Mouse (Mus musculus) intestine, embryonic 15.5 days (tissue): ENCODE results near the gene Txnrd1. TPM values are rescaled to one million over a fixed set of nuclear protein-coding genes. Genes with fewer than 3 reads are reported as not detected.
A peak's percentile ranks its signal among the peaks of the same experiment; 100 is the strongest.

Source experiments
- ATAC-seq: fragments of 200-750 bp; cut with Nextera tagmentation; 2 replicates; pipeline ENCODE4 v1.8.0; 2017; ENCODE audit warnings: moderate TSS enrichment, moderate library complexity
- H3K27ac ChIP-seq: fragments of 300-500 bp; sonication (generic); 2 replicates; pipeline ENCODE4 v1.5.1; 2015; ENCODE audit warnings: mild to moderate bottlenecking, inconsistent platforms
- H3K27me3 ChIP-seq: fragments of 300-500 bp; sonication (generic); replicated peaks from 2 replicates; pipeline ENCODE4 v1.6.1; 2015; ENCODE audit warnings: inconsistent platforms
- H3K36me3 ChIP-seq: fragments of 300-500 bp; sonication (generic); 2 replicates; pipeline ENCODE4 v1.6.1; 2015; ENCODE audit warnings: inconsistent platforms
- H3K4me1 ChIP-seq: fragments of 300-500 bp; sonication (generic); replicated peaks from 2 replicates; pipeline ENCODE4 v1.6.1; 2015; ENCODE audit warnings: inconsistent platforms
- H3K4me2 ChIP-seq: fragments of 300-500 bp; sonication (generic); replicated peaks from 2 replicates; pipeline ENCODE4 v1.6.1; 2015; ENCODE audit warnings: mild to moderate bottlenecking, inconsistent platforms
- H3K4me3 ChIP-seq: fragments of 300-500 bp; sonication (generic); replicated peaks from 2 replicates; pipeline ENCODE4 v1.5.1; 2015; ENCODE audit warnings: inconsistent platforms
- H3K9ac ChIP-seq: fragments of 300-500 bp; sonication (generic); 2 replicates; pipeline ENCODE4 v1.6.1; 2015; ENCODE audit warnings: inconsistent platforms
- H3K9me3 ChIP-seq: fragments of 300-500 bp; sonication (generic); 2 replicates; pipeline ENCODE4 v1.6.1; 2016; ENCODE audit warnings: inconsistent platforms
- WGBS: fragments of 180-500 bp; shearing (Covaris S2); methylation state at CpG from one replicate; pipeline ENCODE4 v1.1.7; 2015; 5-methylcytosine and 5-hydroxymethylcytosine counted together
- polyA plus RNA-seq: library from polyadenylated mRNA; unstranded; fragments of >200 nt; fragmentation: Nextera tagmentation; extraction: Ambion mirVana; gene quantifications from 2 replicates; pipeline ENCODE4 v1.2.1, GENCODE M21; 2015

The Txnrd1 gene
- polyA plus RNA-seq, result 106 and 115 TPM in 2 replicates

GRCm38 (mm10) chr10:82833926-82834325 is at the start of gene Txnrd1:
Gene Txnrd1, plus strand, starts transcription at chr10:82833951.
- no peak for ATAC-seq
- WGBS, result 43% methylated on average over 9 of the region's 9 CpGs
- H3K9me3 ChIP-seq, result no peaks in the 10 kb centered on the region
- H3K4me1 ChIP-seq, result no peaks in the 10 kb centered on the region
- H3K4me2 ChIP-seq, result no peak within 1 kb of the TSS
- no peaks in the 10 kb centered on the region for H3K27me3 ChIP-seq
- no peaks in the 10 kb centered on the region for H3K36me3 ChIP-seq
- H3K4me3 ChIP-seq, result no peak within 1 kb of the TSS
- no peak within 1 kb of the TSS for H3K27ac ChIP-seq
- no peak within 1 kb of the TSS for H3K9ac ChIP-seq

GRCm38 (mm10) chr10:82789181-82789580 is 44.6 kb upstream of the Txnrd1 start:
- H3K9me3 ChIP-seq, result no peaks in the 10 kb centered on the region
- no peak overlapping the region for H3K9ac ChIP-seq
- ATAC-seq, result no peak
- no peak overlapping the region for H3K27ac ChIP-seq
- H3K27me3 ChIP-seq, result no peaks in the 10 kb centered on the region
- no peak overlapping the region for H3K4me3 ChIP-seq
- H3K4me1 ChIP-seq, result no peaks in the 10 kb centered on the region
- no peaks in the 10 kb centered on the region for H3K36me3 ChIP-seq
- H3K4me2 ChIP-seq, result no peak overlapping the region

GRCm38 (mm10) chr10:82790504-82790903 is 43.2 kb upstream of the Txnrd1 start:
- no peak for ATAC-seq
- WGBS, result 93% methylated on average over 5 of the region's 5 CpGs

GRCm38 (mm10) chr10:82791713-82792112 is 42.0 kb upstream of the Txnrd1 start:
- no peak overlapping the region for H3K4me2 ChIP-seq
- H3K9ac ChIP-seq, result no peak overlapping the region
- H3K27me3 ChIP-seq, result no peaks in the 10 kb centered on the region
- ATAC-seq, result no peak
- no peak overlapping the region for H3K27ac ChIP-seq
- no peaks in the 10 kb centered on the region for H3K36me3 ChIP-seq
- peaks cover 12% of the 10 kb centered on the region for H3K4me1 ChIP-seq
- 96% methylated on average over 3 of the region's 3 CpGs for WGBS
- H3K4me3 ChIP-seq, result no peak overlapping the region
- no peaks in the 10 kb centered on the region for H3K9me3 ChIP-seq

More at GRCm38 (mm10) chr10:82790504-82790903, 43.2 kb upstream of the Txnrd1 start:
- Histone ChIP-seq H3K9ac (no peak overlapping the region), H3K4me2 (no peak overlapping the region), H3K36me3 (no peaks in the 10 kb centered on the region), H3K27me3 (no peaks in the 10 kb centered on the region), H3K27ac (no peak overlapping the region), H3K9me3 (no peaks in the 10 kb centered on the region), H3K4me1 (peaks cover 8% of the 10 kb centered on the region; the same call in 1 of the 2 replicates), H3K4me3 (no peak overlapping the region)

- Histone ChIP-seq H3K4me2 (no peak overlapping the region), H3K27ac (no peak overlapping the region), H3K36me3 (no peaks in the 10 kb centered on the region), H3K4me1 (peaks cover 15% of the 10 kb centered on the region), H3K4me3 (no peak overlapping the region), H3K9ac (no peak overlapping the region), H3K9me3 (no peaks in the 10 kb centered on the region), H3K27me3 (no peaks in the 10 kb centered on the region)
- ATAC-seq, result no peak
- WGBS, result 35% methylated on average over 2 of the region's 2 CpGs
These were observed 41.4 kb upstream of the Txnrd1 start for GRCm38 (mm10) chr10:82792311-82792710.

GRCm38 (mm10) chr10:82795071-82795731 is 38.5 kb upstream of the Txnrd1 start:
- Histone ChIP-seq H3K27me3 (no peaks in the 10 kb centered on the region), H3K4me3 (peak overlapping the region; percentile 9; the same call in 1 of the 2 replicates), H3K4me2 (peak overlapping the region; percentile 53), H3K4me1 (peaks cover 15% of the 10 kb centered on the region), H3K36me3 (no peaks in the 10 kb centered on the region), H3K9me3 (no peaks in the 10 kb centered on the region), H3K27ac (peak overlapping the region; percentile 13; the same call in 1 of the 2 replicates), H3K9ac (peak overlapping the region; percentile 17; the same call in 1 of the 2 replicates)
- peak; percentile 72 for ATAC-seq
- WGBS, result 20% methylated on average over 15 of the region's 15 CpGs

GRCm38 (mm10) chr10:82795767-82796166 is 38.0 kb upstream of the Txnrd1 start:
- H3K27me3 ChIP-seq, result no peaks in the 10 kb centered on the region
- ATAC-seq, result no peak
- no peak overlapping the region for H3K27ac ChIP-seq
- H3K9me3 ChIP-seq, result no peaks in the 10 kb centered on the region
- WGBS, result 40% methylated on average over 8 of the region's 8 CpGs
- H3K9ac ChIP-seq, result no peak overlapping the region
- no peaks in the 10 kb centered on the region for H3K36me3 ChIP-seq
- H3K4me3 ChIP-seq, result peak overlapping the region; percentile 9; the same call in 1 of the 2 replicates
- H3K4me2 ChIP-seq, result peak overlapping the region; percentile 53
- peaks cover 15% of the 10 kb centered on the region for H3K4me1 ChIP-seq

GRCm38 (mm10) chr10:82796471-82797118 is 37.2 kb upstream of the Txnrd1 start:
- Histone ChIP-seq H3K9ac (no peak overlapping the region), H3K36me3 (no peaks in the 10 kb centered on the region), H3K27ac (no peak overlapping the region), H3K9me3 (no peaks in the 10 kb centered on the region), H3K4me3 (no peak overlapping the region), H3K4me1 (peaks cover 15% of the 10 kb centered on the region), H3K27me3 (no peaks in the 10 kb centered on the region), H3K4me2 (no peak overlapping the region)
- ATAC-seq, result no peak
- WGBS, result 42% methylated on average over 12 of the region's 12 CpGs

GRCm38 (mm10) chr10:82797119-82797491 is 36.6 kb upstream of the Txnrd1 start:
- Histone ChIP-seq H3K27me3 (no peaks in the 10 kb centered on the region), H3K9me3 (no peaks in the 10 kb centered on the region), H3K4me1 (peaks cover 15% of the 10 kb centered on the region), H3K9ac (no peak overlapping the region), H3K27ac (no peak overlapping the region), H3K36me3 (no peaks in the 10 kb centered on the region), H3K4me3 (no peak overlapping the region), H3K4me2 (no peak overlapping the region)
- 79% methylated on average over 4 of the region's 4 CpGs for WGBS
- no peak for ATAC-seq

- H3K27me3 ChIP-seq, result no peaks in the 10 kb centered on the region
- H3K36me3 ChIP-seq, result no peaks in the 10 kb centered on the region
- H3K4me2 ChIP-seq, result no peak overlapping the region
- H3K9me3 ChIP-seq, result no peaks in the 10 kb centered on the region
- H3K9ac ChIP-seq, result no peak overlapping the region
- no peak overlapping the region for H3K4me3 ChIP-seq
- H3K4me1 ChIP-seq, result peaks cover 15% of the 10 kb centered on the region
- ATAC-seq, result peak; percentile 59
- WGBS, result 45% methylated on average over 11 of the region's 11 CpGs
- H3K27ac ChIP-seq, result no peak overlapping the region
These were observed 35.3 kb upstream of the Txnrd1 start for GRCm38 (mm10) chr10:82798312-82798933.

GRCm38 (mm10) chr10:82800094-82800493 is 33.7 kb upstream of the Txnrd1 start:
- no peaks in the 10 kb centered on the region for H3K9me3 ChIP-seq
- no peak overlapping the region for H3K27ac ChIP-seq
- H3K27me3 ChIP-seq, result no peaks in the 10 kb centered on the region
- no peak for ATAC-seq
- peaks cover 11% of the 10 kb centered on the region for H3K4me1 ChIP-seq
- H3K9ac ChIP-seq, result no peak overlapping the region
- no peak overlapping the region for H3K4me2 ChIP-seq
- no peaks in the 10 kb centered on the region for H3K36me3 ChIP-seq
- H3K4me3 ChIP-seq, result no peak overlapping the region
- 63% methylated on average over 5 of the region's 5 CpGs for WGBS

GRCm38 (mm10) chr10:82804396-82804795 is 29.4 kb upstream of the Txnrd1 start:
- H3K9ac ChIP-seq, result no peak overlapping the region
- peaks cover 11% of the 10 kb centered on the region; the same call in 1 of the 2 replicates for H3K4me1 ChIP-seq
- no peak overlapping the region for H3K4me2 ChIP-seq
- no peaks in the 10 kb centered on the region for H3K27me3 ChIP-seq
- H3K9me3 ChIP-seq, result no peaks in the 10 kb centered on the region
- H3K4me3 ChIP-seq, result no peak overlapping the region
- H3K36me3 ChIP-seq, result no peaks in the 10 kb centered on the region
- 0 out of 2 replicates have a peak, but pooled peaks have one; percentile 9 for ATAC-seq
- H3K27ac ChIP-seq, result no peak overlapping the region
- WGBS, result 68% methylated on average over 3 of the region's 3 CpGs
